Mouse (Mus musculus): ENCODE results near the gene Cyth3.

DNA sequence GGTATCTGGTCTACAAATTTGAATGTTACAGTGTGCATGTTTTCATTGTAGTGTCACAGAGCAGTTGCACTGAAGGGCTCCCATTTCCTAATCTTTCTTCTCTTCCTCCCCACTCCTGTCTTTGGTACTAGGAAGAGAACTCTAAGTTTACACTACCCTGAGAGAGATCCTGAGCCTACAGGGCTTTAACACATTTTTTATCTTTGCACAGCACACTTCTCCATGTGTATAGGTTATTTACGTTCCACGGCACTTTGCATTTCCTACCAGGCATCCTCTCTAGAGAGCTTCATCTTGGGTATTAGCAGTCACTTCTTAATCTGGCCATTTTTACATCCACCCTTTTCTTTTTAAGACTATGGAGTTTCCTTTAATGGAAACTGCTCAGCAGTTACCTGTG lies 25.8 kb downstream of the Cyth3 start:
- TF ChIP-seq CTCF (IDR thresholded peaks at IDR 0.05; ENCODE audit: control insufficient read depth, insufficient read depth, low read length) (no peak), POLR2A (IDR thresholded peaks at IDR 0.05; ENCODE audit: borderline replicate concordance, control insufficient read depth, low read depth, low read length) (no peak)

All from bone marrow, adult 2 months (tissue).